ENCODE assay signal across 8 mouse cellular contexts in genomic region chr13:91478011-91478410, GRCm38 (mm10). TPM values are rescaled to one million over a fixed set of nuclear protein-coding genes. Genes with fewer than 3 reads are reported as not detected.
DNase-seq lines count a peak whose midpoint lies in the region; ATAC-seq lines count a peak whose summit lies in the region.
"Had no signal": no experiment of that assay in that cellular context is flagged by ENCODE, and none has a peak within 500 bp of the region (broad histone marks: within the 10 kb centered on the region; RNA-seq: fewer than 3 reads in every experiment).

No protein-coding gene starts in this region.

- 0 out of 2 replicates have a peak, but pooled peaks cover 5% of the 10 kb centered on the region for H3K9me3 ChIP-seq in heart, embryonic 14.5 days (ENCODE audit: control insufficient read depth, low read length)

- no peak overlapping the region for H3K4me3 ChIP-seq in heart, embryonic 14.5 days (ENCODE audit: control insufficient read depth in 1 of 2, insufficient read depth in 1 of 2, low read depth in 1 of 2, low read length in 2 of 2)

- 0 out of 4 replicates have a peak overlapping the region, but pooled peaks of 1 of the 2 experiments have one; percentile 19 for H3K27ac ChIP-seq in heart, embryonic 14.5 days (replicated peaks in 1 of 2; ENCODE audit: control insufficient read depth in 1 of 2, insufficient read depth in 1 of 2, low read depth in 2 of 2, low read length in 2 of 2)
- H3K27ac ChIP-seq: kidney, postnatal 0 days had no signal

- peak overlapping the region; percentile 36; the same call in 1 of the 2 replicates for H3K9ac ChIP-seq in heart, embryonic 14.5 days (ENCODE audit: low read length)

- intact Hi-C loops in left cerebral cortex, postnatal 25 days (cut with DNase I): no loop called here

- H3K4me1 ChIP-seq in heart, embryonic 14.5 days (ENCODE audit: control insufficient read depth in 2 of 2, insufficient read depth in 2 of 2, low read length in 2 of 2): peaks cover 9 to 36% of the 10 kb centered on the region in 2 experiments

- H3K36me3 ChIP-seq in heart, embryonic 14.5 days (ENCODE audit: control insufficient read depth, insufficient read depth, low read length): no peaks in the 10 kb centered on the region

- DNase-seq in ovary, adult 18-20 months (ENCODE audit: low spot score): peak; percentile 21
- no peak for DNase-seq in ovary, postnatal 10 days (ENCODE audit: low spot score)
- DNase-seq in cerebellum, postnatal 25 days: peak; percentile 55 to 74
- peak; percentile 58 to 64 for DNase-seq in left cerebral cortex, postnatal 25 days (ENCODE audit: low spot score in 2 of 2)
- DNase-seq in skeletal muscle tissue, adult 2 months (ENCODE audit: low read depth, low spot score): peak; percentile 86

- WGBS in heart, embryonic 14.5 days: 13% methylated on average over 3 of the region's 4 CpGs

- H3K4me2 ChIP-seq in heart, embryonic 14.5 days (ENCODE audit: low read length): 0 out of 2 replicates have a peak overlapping the region, but pooled peaks have one; percentile 8

- H3K27me3 ChIP-seq in heart, embryonic 14.5 days (ENCODE audit: control insufficient read depth, insufficient read depth, low read length): no peaks in the 10 kb centered on the region

- ATAC-seq in heart, embryonic 14.5 days (ENCODE audit: insufficient number of reproducible peaks, insufficient read depth, low FRiP score, low read depth): no peak
- ATAC-seq in erythroblast, adult 5-6 weeks (replicated peaks; ENCODE audit: low FRiP score, poor library complexity, severe bottlenecking): no peak

RNA-seq across cellular contexts. Expression of gene Ssbp2, which starts 17.9 kb away (rescaled TPM):
- polyA plus RNA-seq in heart, embryonic 14.5 days (2014; fragmentation: Nextera tagmentation; extraction: Ambion mirVana): 103 and 112 TPM in 2 replicates
- 100 to 1,000 TPM; 139 to 140 TPM for total RNA-seq in left cerebral cortex, postnatal 25 days (2021)
- total RNA-seq in erythroblast, adult 5-6 weeks (2015; ENCODE audit: low replicate concordance): 13.8 and 16.1 TPM in 2 replicates
- total RNA-seq in erythroblast, adult 5-6 weeks (2017; ENCODE audit: low replicate concordance): 21.4 and 34.3 TPM in 2 replicates
